Mouse (Mus musculus): ENCODE data around the gene Slit1. TPM values are rescaled to one million over a fixed set of nuclear protein-coding genes. Genes with fewer than 3 reads are reported as not detected.

Gene Slit1
- polyA plus RNA-seq, 1 experiment from 2014 or later, result 0.12 TPM

DNA sequence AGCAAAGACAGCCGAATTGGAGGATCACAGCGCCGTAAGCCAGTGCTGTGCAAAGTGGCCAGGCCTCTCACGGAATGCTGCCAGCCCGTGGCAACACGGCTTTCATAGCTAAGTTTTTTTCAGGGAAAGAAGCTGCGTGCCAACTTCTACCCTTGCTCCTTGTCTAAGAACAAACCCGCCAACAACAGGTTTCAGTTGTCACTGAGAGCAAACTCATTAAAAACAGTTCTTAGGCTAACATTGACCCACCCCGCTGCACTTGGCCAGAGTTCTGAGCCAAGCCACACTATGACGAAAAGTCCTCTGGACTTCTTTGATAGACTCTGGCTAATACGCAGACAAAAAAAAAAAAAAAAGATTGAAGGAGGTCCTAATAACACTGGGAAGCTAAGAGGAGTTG lies 114.5 kb downstream of the Slit1 start:
- H3K9me3 ChIP-seq (ENCODE audit: low read length), result no peaks in the 10 kb centered on the region
- H3K27ac ChIP-seq (ENCODE audit: low read depth), result no peak overlapping the region
- H3K27me3 ChIP-seq (ENCODE audit: insufficient read depth, low read length), result no peaks in the 10 kb centered on the region
- no peaks in the 10 kb centered on the region for H3K36me3 ChIP-seq (replicated peaks; ENCODE audit: insufficient read depth, low read length)
- DNase-seq (no peak), ATAC-seq (no peak)
- no peak overlapping the region for H3K9ac ChIP-seq (replicated peaks)
- no peaks in the 10 kb centered on the region for H3K4me1 ChIP-seq (ENCODE audit: insufficient read depth)
- H3K4me3 ChIP-seq (ENCODE audit: low read depth, low read length), result no peak overlapping the region
- TF ChIP-seq CTCF (IDR thresholded peaks at IDR 0.05; ENCODE audit: low read depth) (no peak), EP300 (IDR thresholded peaks at IDR 0.05; ENCODE audit: low read depth) (no peak)
- no peak overlapping the region for H3K4me2 ChIP-seq (ENCODE audit: low read depth, low read length)
- 81% methylated on average over 11 of the region's 11 CpGs for WGBS (ENCODE audit: insufficient replicate concordance)

DNA sequence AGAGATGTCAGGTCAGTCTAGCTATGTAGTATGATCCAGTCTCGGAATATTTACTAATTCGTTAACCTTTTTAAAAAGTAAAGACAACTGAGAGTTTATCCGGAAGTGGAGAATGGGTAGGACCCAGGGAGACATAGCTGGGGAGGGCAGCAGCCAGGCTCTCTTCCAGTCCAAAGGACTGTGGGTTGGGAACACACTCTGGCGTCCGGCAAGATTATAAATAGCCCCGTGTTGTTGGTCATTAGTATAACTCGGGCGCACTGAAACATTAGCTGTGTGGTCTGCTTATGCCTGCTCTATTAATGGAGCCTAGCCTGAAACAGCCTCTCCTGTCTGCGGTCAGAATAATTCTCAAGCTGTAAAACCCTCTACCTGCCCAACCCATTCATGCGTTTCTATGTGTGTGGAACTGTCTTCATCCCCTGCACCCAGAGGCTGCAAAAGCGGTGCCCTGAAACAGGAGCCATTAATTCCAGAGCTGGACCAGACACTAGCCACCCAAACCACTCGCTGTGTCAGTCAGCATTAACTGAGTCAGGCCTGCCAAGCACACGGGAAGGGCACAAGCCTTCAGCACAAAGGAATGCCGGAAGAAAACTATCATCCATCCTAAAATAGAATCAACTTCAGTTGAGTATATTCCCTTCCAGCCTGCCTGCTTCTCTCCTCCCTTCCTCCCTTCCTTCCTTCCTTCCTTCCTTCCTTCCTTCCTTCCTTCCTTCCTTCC lies 122.9 kb downstream of the Slit1 start:
- whole genome bisulfite sequencing (ENCODE audit: insufficient replicate concordance), result 81% methylated on average over 14 of the region's 14 CpGs
- ATAC-seq, result no peak
- Histone ChIP-seq H3K9ac (replicated peaks) (no peak overlapping the region), H3K27ac (ENCODE audit: low read depth) (no peak overlapping the region), H3K9me3 (ENCODE audit: low read length) (no peaks in the 10 kb centered on the region), H3K4me3 (ENCODE audit: low read depth, low read length) (no peak overlapping the region), H3K4me2 (ENCODE audit: low read depth, low read length) (no peak overlapping the region), H3K27me3 (ENCODE audit: insufficient read depth, low read length) (no peaks in the 10 kb centered on the region), H3K4me1 (ENCODE audit: insufficient read depth) (no peaks in the 10 kb centered on the region), H3K36me3 (replicated peaks; ENCODE audit: insufficient read depth, low read length) (no peaks in the 10 kb centered on the region)
- TF ChIP-seq CTCF (IDR thresholded peaks at IDR 0.05; ENCODE audit: low read depth) (no peak), EP300 (IDR thresholded peaks at IDR 0.05; ENCODE audit: low read depth) (no peak)
- no peak for DNase-seq

- no peak overlapping the region for H3K4me3 ChIP-seq (ENCODE audit: low read depth, low read length)
- H3K9ac ChIP-seq (replicated peaks), result no peak overlapping the region
- TF ChIP-seq CTCF (IDR thresholded peaks at IDR 0.05; ENCODE audit: low read depth) (no peak), EP300 (IDR thresholded peaks at IDR 0.05; ENCODE audit: low read depth) (no peak)
- no peaks in the 10 kb centered on the region for H3K27me3 ChIP-seq (ENCODE audit: insufficient read depth, low read length)
- H3K36me3 ChIP-seq (replicated peaks; ENCODE audit: insufficient read depth, low read length), result no peaks in the 10 kb centered on the region
- no peak for DNase-seq
- H3K4me1 ChIP-seq (ENCODE audit: insufficient read depth), result no peaks in the 10 kb centered on the region
- H3K9me3 ChIP-seq (ENCODE audit: low read length), result no peaks in the 10 kb centered on the region
- no peak overlapping the region for H3K4me2 ChIP-seq (ENCODE audit: low read depth, low read length)
- no peak overlapping the region for H3K27ac ChIP-seq (ENCODE audit: low read depth)
- no peak for ATAC-seq
- WGBS (ENCODE audit: insufficient replicate concordance), result 65% methylated on average over 19 of the region's 19 CpGs
Measured at GRCm38 (mm10) chr19:41618771-41619385, 124.6 kb downstream of the Slit1 start.

GRCm38 (mm10) chr19:41618153-41618657 lies 125.3 kb downstream of the Slit1 start:
- 68% methylated on average over 6 of the region's 6 CpGs for WGBS (ENCODE audit: insufficient replicate concordance)
- H3K27ac ChIP-seq (ENCODE audit: low read depth), result 0 out of 2 replicates have a peak overlapping the region, but pooled peaks have one; percentile 8
- ATAC-seq, result no peak

DNA sequence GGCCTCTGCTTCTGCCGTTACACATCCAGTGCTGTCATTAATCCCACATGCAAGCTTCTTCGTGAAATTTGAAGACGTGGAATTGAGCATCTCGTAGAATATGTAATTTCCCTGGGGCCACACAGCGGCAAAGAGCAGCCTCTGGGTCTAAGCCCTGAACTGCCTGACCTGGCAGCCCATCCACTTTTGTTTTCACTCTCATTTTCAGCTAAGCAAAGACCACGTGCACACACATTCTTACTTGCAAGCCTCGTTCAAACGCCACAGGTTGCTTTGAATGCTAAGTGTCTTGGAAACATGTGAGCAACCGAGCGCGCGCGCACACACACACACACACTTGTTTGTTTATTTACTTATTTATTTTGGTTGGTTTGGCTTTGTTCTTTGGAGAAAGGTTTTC lies 126.4 kb downstream of the Slit1 start:
- DNase-seq, result no peak
- no peaks in the 10 kb centered on the region for H3K4me1 ChIP-seq (ENCODE audit: insufficient read depth)
- no peak for TF ChIP-seq CTCF (IDR thresholded peaks at IDR 0.05; ENCODE audit: low read depth)
- TF ChIP-seq EP300 (IDR thresholded peaks at IDR 0.05; ENCODE audit: low read depth), result no peak
- no peaks in the 10 kb centered on the region for H3K9me3 ChIP-seq (ENCODE audit: low read length)
- H3K27ac ChIP-seq (ENCODE audit: low read depth), result 0 out of 2 replicates have a peak overlapping the region, but pooled peaks have one; percentile 55
- 88% methylated on average over 13 of the region's 13 CpGs for WGBS (ENCODE audit: insufficient replicate concordance)
- no peak overlapping the region for H3K4me3 ChIP-seq (ENCODE audit: low read depth, low read length)
- H3K36me3 ChIP-seq (replicated peaks; ENCODE audit: insufficient read depth, low read length), result no peaks in the 10 kb centered on the region
- H3K4me2 ChIP-seq (ENCODE audit: low read depth, low read length), result no peak overlapping the region
- no peak overlapping the region for H3K9ac ChIP-seq (replicated peaks)
- no peaks in the 10 kb centered on the region for H3K27me3 ChIP-seq (ENCODE audit: insufficient read depth, low read length)
- ATAC-seq, result no peak

More at GRCm38 (mm10) chr19:41618153-41618657, 125.3 kb downstream of the Slit1 start:
- no peak overlapping the region for H3K9ac ChIP-seq (replicated peaks)
- no peaks in the 10 kb centered on the region for H3K4me1 ChIP-seq (ENCODE audit: insufficient read depth)
- H3K4me2 ChIP-seq (ENCODE audit: low read depth, low read length), result no peak overlapping the region
- no peak for DNase-seq
- no peaks in the 10 kb centered on the region for H3K9me3 ChIP-seq (ENCODE audit: low read length)
- no peaks in the 10 kb centered on the region for H3K27me3 ChIP-seq (ENCODE audit: insufficient read depth, low read length)
- no peaks in the 10 kb centered on the region for H3K36me3 ChIP-seq (replicated peaks; ENCODE audit: insufficient read depth, low read length)
- no peak overlapping the region for H3K4me3 ChIP-seq (ENCODE audit: low read depth, low read length)
- TF ChIP-seq EP300 (IDR thresholded peaks at IDR 0.05; ENCODE audit: low read depth), result no peak

DNA sequence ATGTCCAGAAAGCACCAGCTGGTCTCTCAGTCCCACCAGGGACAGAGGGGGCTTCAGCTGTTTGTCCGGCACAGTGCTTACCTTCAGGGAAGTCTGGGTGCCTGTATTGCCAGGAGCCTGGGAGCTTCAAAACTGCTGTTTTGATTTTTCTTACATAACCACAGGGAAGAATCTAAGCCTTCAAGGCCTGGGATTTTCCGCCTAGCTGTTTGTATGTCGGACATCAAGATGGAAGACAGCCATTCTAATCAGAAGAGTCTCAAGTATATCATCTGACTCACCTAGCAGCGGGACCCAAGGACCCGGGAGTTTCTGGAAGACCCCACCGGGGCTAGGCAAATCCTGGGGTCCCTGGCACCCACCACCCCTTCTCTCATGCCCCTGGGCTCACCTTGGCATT lies 127.2 kb downstream of the Slit1 start:
- Histone ChIP-seq H3K27me3 (ENCODE audit: insufficient read depth, low read length) (no peaks in the 10 kb centered on the region), H3K4me3 (ENCODE audit: low read depth, low read length) (no peak overlapping the region), H3K4me1 (ENCODE audit: insufficient read depth) (no peaks in the 10 kb centered on the region), H3K9ac (replicated peaks) (no peak overlapping the region), H3K36me3 (replicated peaks; ENCODE audit: insufficient read depth, low read length) (no peaks in the 10 kb centered on the region), H3K9me3 (ENCODE audit: low read length) (no peaks in the 10 kb centered on the region), H3K4me2 (ENCODE audit: low read depth, low read length) (no peak overlapping the region), H3K27ac (ENCODE audit: low read depth) (peak overlapping the region; percentile 55; the same call in 1 of the 2 replicates)
- DNase-seq (no peak), ATAC-seq (no peak)
- TF ChIP-seq CTCF (IDR thresholded peaks at IDR 0.05; ENCODE audit: low read depth) (no peak), EP300 (IDR thresholded peaks at IDR 0.05; ENCODE audit: low read depth) (no peak)
- WGBS (ENCODE audit: insufficient replicate concordance), result 82% methylated on average over 6 of the region's 6 CpGs
